Mouse (Mus musculus) B cell, adult 2 months (primary cell): ENCODE measurements around the gene Olfr998.
"Not testable (repeated sequence)": the region's sequence is repeated elsewhere in the genome, so short reads cannot be mapped to it uniquely, and the experiment has no call there.

Experiments
- DNase-seq, 2 experiments: peaks; one replicate each; pipeline ENCODE4 v3.0.0; 2022

Olfr998 gene

GRCm38 (mm10) chr2:85588648-85589047 is at the start of gene Olfr998:
Gene Olfr998 (plus strand): TSS chr2:85588948.
- not testable (repeated sequence) for DNase-seq

GRCm38 (mm10) chr2:85554806-85555205 is 33.9 kb upstream of the Olfr998 start:
- no peak for DNase-seq

- DNase-seq: no peak
These were observed 28.5 kb upstream of the Olfr998 start for GRCm38 (mm10) chr2:85560226-85560625.

GRCm38 (mm10) chr2:85561187-85561586 is 27.6 kb upstream of the Olfr998 start:
- no peak for DNase-seq

GRCm38 (mm10) chr2:85578915-85579314 is 9.8 kb upstream of the Olfr998 start, which contains the start of gene Olfr996:
Gene Olfr996 (plus strand): TSS chr2:85579215.
- DNase-seq: no peak

GRCm38 (mm10) chr2:85611803-85612202 is 23.1 kb downstream of the Olfr998 start, which contains the start of gene Olfr1000:
Gene Olfr1000 (minus strand): TSS chr2:85611903.
- no peak for DNase-seq
